Mouse (Mus musculus) embryonic facial prominence, embryonic 14.5 days (tissue): ENCODE data around the gene Gm21083. TPM values are rescaled to one million over a fixed set of nuclear protein-coding genes. Genes with fewer than 3 reads are reported as not detected.
"Not testable (repeated sequence)": the region's sequence is repeated elsewhere in the genome, so short reads cannot be mapped to it uniquely, and the experiment has no call there.

ENCODE experiments used
- ATAC-seq: fragments of 200-750 bp; cut with Nextera tagmentation; 2 replicates; pipeline ENCODE4 v1.8.0; 2017; ENCODE audit warnings: low read depth, moderate number of reproducible peaks, moderate TSS enrichment
- DNase-seq: peaks from one replicate; pipeline ENCODE4 v3.0.0-alpha.2; 2015; ENCODE audit warnings: low spot score
- H3K27ac ChIP-seq: fragments of 300-500 bp; sonication (generic); replicated peaks from 2 replicates; pipeline ENCODE4 v1.5.1; 2014; ENCODE audit warnings: low read depth, mild to moderate bottlenecking, low read length, moderate library complexity
- H3K27me3 ChIP-seq: fragments of 300-500 bp; sonication (generic); replicated peaks from 2 replicates; pipeline ENCODE4 v1.6.1; 2014; ENCODE audit warnings: low read length; ENCODE audit not compliant: control insufficient read depth, insufficient read depth
- H3K36me3 ChIP-seq: fragments of 300-500 bp; sonication (generic); 2 replicates; pipeline ENCODE4 v1.6.1; 2014; ENCODE audit warnings: low read length, mixed read lengths; ENCODE audit not compliant: control insufficient read depth, insufficient read depth
- H3K4me1 ChIP-seq: fragments of 300-500 bp; sonication (generic); 2 replicates; pipeline ENCODE4 v1.6.1; 2014; ENCODE audit warnings: antibody characterized with exemption, low read length; ENCODE audit not compliant: control insufficient read depth, insufficient read depth
- H3K4me2 ChIP-seq: fragments of 300-500 bp; sonication (generic); 2 replicates; pipeline ENCODE4 v1.6.1; 2014; ENCODE audit warnings: low read depth, mild to moderate bottlenecking, low read length, moderate library complexity, mixed read lengths
- H3K4me3 ChIP-seq: fragments of 300-500 bp; sonication (generic); 2 replicates; pipeline ENCODE4 v1.5.1; 2014; ENCODE audit warnings: low read depth, mild to moderate bottlenecking, low read length
- H3K9ac ChIP-seq: fragments of 300-500 bp; sonication (generic); 2 replicates; pipeline ENCODE4 v1.6.1; 2014; ENCODE audit warnings: low read depth, mild to moderate bottlenecking, low read length, moderate library complexity, mixed read lengths
- H3K9me3 ChIP-seq: fragments of 300-500 bp; sonication (generic); 2 replicates; pipeline ENCODE4 v1.6.1; 2016; ENCODE audit warnings: low read length; ENCODE audit not compliant: control insufficient read depth
- WGBS: fragments of 180-500 bp; shearing (Covaris S2); extraction: QIAGEN DNeasy Blood & Tissue Kit; methylation state at CpG from one replicate; pipeline ENCODE4 v1.1.7; 2014; 5-methylcytosine and 5-hydroxymethylcytosine counted together
- polyA plus RNA-seq: library from polyadenylated mRNA; unstranded; fragments of >200 nt; fragmentation: Nextera tagmentation; extraction: Ambion mirVana; gene quantifications from 2 replicates; pipeline ENCODE4 v1.2.1, GENCODE M21; 2014

Gm21083 gene
- polyA plus RNA-seq, 1 experiment from 2014 or later = not detected

- H3K4me2 ChIP-seq, DNase-seq, H3K27me3 ChIP-seq, H3K4me1 ChIP-seq, H3K36me3 ChIP-seq, H3K27ac ChIP-seq, H3K4me3 ChIP-seq, ATAC-seq, H3K9ac ChIP-seq: not testable (repeated sequence)
- 72% methylated on average over 8 of the region's 8 CpGs for WGBS
- peaks cover 28% of the 10 kb centered on the region for H3K9me3 ChIP-seq
Measured at GRCm38 (mm10) chr5:15603585-15603984, 26.5 kb downstream of the Gm21083 start.

GRCm38 (mm10) chr5:15606677-15607076 is 29.5 kb downstream of the Gm21083 start:
- not testable (repeated sequence) for H3K9ac ChIP-seq, ATAC-seq, DNase-seq, H3K4me1 ChIP-seq, H3K4me3 ChIP-seq, H3K36me3 ChIP-seq, H3K27ac ChIP-seq, H3K27me3 ChIP-seq, H3K4me2 ChIP-seq
- 71% methylated on average over 5 of the region's 6 CpGs for WGBS
- peaks cover 24% of the 10 kb centered on the region for H3K9me3 ChIP-seq

GRCm38 (mm10) chr5:15610695-15611094 is 33.6 kb downstream of the Gm21083 start:
- ATAC-seq, H3K9ac ChIP-seq, H3K27me3 ChIP-seq, H3K4me2 ChIP-seq, H3K4me3 ChIP-seq, H3K4me1 ChIP-seq, H3K27ac ChIP-seq, H3K36me3 ChIP-seq, DNase-seq: not testable (repeated sequence)
- peaks cover 13% of the 10 kb centered on the region for H3K9me3 ChIP-seq
- 4% methylated on average over 1 of the region's 1 CpGs for WGBS

DNA sequence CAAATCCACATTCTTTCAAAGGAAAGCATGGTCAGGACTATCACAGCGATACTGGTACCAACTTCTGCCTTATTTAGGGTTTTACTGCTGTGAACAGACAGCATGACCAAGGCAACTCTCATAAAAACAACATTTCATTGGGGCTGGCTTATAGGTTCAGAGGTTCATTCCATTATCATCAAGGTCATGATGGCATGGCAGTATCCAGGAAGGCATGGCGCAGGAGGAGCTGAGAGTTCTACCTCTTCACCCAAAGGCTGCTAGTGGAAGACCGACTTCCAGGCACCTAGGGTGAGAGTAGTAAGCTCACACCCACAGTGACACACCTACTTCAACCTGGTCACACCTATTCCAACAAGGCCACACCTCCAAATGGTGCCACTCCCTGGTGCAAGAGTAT is 39.1 kb downstream of the Gm21083 start:
- not testable (repeated sequence) for H3K4me3 ChIP-seq, ATAC-seq
- WGBS = 64% methylated on average over 3 of the region's 3 CpGs

GRCm38 (mm10) chr5:15618764-15619163 is 41.6 kb downstream of the Gm21083 start, which contains the start of gene Speer4d:
Gene Speer4d, plus strand, starts transcription at chr5:15619064.
- not testable (repeated sequence) for H3K27me3 ChIP-seq, H3K4me3 ChIP-seq, H3K27ac ChIP-seq, DNase-seq, H3K4me1 ChIP-seq, H3K36me3 ChIP-seq, H3K9ac ChIP-seq, ATAC-seq, H3K9me3 ChIP-seq, H3K4me2 ChIP-seq
- 49% methylated on average over 1 of the region's 1 CpGs for WGBS

More for the DNA sequence above, 39.1 kb downstream of the Gm21083 start:
- not testable (repeated sequence) for H3K27me3 ChIP-seq, H3K27ac ChIP-seq, H3K4me2 ChIP-seq, H3K9me3 ChIP-seq, H3K4me1 ChIP-seq, H3K36me3 ChIP-seq, H3K9ac ChIP-seq, DNase-seq

DNA sequence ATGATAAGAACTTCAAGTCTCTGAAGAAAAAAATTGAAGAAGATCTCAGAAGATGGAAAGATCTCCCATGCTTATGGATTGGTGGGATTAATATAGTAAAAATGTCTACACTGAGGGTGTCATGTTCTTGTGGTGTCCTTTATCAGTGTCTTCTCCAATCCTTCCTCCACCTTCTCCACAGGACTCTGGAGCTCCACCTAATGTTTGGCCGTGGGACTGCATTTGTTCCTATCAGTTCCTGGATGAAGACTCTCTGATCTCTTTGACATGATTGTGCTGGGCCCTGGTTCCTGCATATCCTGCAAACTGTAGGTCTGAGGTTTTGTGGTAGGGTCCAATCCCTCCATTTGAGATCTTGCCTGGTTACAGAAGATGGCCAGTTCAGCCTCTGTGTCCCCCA is 51.0 kb downstream of the Gm21083 start:
- H3K4me1 ChIP-seq, H3K27ac ChIP-seq, H3K4me3 ChIP-seq, H3K4me2 ChIP-seq, H3K36me3 ChIP-seq, ATAC-seq, DNase-seq, H3K9ac ChIP-seq, H3K9me3 ChIP-seq, H3K27me3 ChIP-seq: not testable (repeated sequence)
- 29% methylated on average over 1 of the region's 1 CpGs for WGBS

GRCm38 (mm10) chr5:15630068-15630467 is 52.9 kb downstream of the Gm21083 start:
- not testable (repeated sequence) for ATAC-seq

More at GRCm38 (mm10) chr5:15630068-15630467, 52.9 kb downstream of the Gm21083 start:
- DNase-seq, H3K4me2 ChIP-seq, H3K27ac ChIP-seq, H3K9me3 ChIP-seq, H3K4me3 ChIP-seq, H3K9ac ChIP-seq, H3K4me1 ChIP-seq, H3K27me3 ChIP-seq, H3K36me3 ChIP-seq: not testable (repeated sequence)
- 32% methylated on average over 5 of the region's 5 CpGs for WGBS

Other genes with a start within 250 kb of the Gm21083 start
- not detected in 2 replicates for gene Gm21149, start 100.8 kb upstream of the Gm21083 start, polyA plus RNA-seq
- not detected in 2 replicates for gene Gm21190, start 48.1 kb upstream of the Gm21083 start, polyA plus RNA-seq
- gene Speer4d, start 41.7 kb downstream of the Gm21083 start, polyA plus RNA-seq = not detected in 2 replicates
- gene 4930572O03Rik, start 79.7 kb downstream of the Gm21083 start, polyA plus RNA-seq = not detected in 2 replicates
- gene Speer4c, start 136.9 kb downstream of the Gm21083 start, polyA plus RNA-seq = 0.28 TPM in 1 of 2 replicates, not detected in the other